Mouse (Mus musculus): ENCODE measurements at regions not wholly inside any gene's neighbourhood (a gene's known extent, or its start where the extent isn't known, plus 50 kb on each side); places are given as distances from the start of the nearest gene placed in this dataset.

DNA sequence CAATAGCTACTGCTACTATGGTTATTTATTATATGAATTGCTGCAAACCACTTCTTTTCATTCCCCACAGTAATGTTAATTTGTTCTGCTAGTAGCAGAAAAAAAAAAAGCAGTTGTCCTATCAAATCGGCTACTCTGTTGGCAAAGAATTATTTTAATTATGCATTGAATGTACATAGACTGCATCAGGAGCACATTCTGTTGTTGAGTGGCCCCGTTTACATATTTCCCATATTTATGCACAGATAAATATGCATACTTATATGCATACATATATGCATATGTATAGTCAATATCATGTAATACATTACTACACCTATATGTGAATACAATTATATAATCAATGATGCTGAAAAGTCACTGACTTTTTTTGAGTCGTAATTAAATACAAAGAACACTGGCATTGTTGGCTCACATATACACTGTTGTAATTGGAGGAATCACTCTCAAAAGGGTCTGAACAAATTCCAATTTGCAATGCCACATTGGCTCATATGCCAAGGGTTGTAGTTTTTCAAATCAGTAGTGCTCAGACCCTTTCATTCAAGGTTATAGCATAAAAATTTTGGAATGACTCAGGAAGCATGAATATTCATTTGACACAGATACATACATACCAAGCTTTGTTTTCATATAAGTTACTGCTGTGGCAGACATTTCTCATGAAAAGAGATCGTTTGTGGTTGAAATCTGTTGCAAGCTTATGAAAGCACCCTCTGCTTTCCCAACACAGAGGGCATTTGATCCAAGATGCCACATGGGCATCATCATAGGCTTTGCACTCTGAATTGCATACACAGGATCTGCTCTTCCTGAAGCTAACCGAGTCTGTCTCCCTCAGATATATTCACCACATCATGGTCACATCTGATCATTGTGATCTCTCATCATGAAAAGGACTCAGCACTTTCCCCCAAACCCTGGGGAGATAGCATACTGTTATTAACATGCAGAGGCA is 1030.6 kb upstream of the Map3k7 start:
- Histone ChIP-seq H3K9me3 (ENCODE audit: control insufficient read depth, low read length) (no peaks in the 10 kb centered on the region), H3K27ac (ENCODE audit: low read depth, low read length) (no peak overlapping the region), H3K9ac (ENCODE audit: low read depth, low read length) (no peak overlapping the region), H3K4me2 (ENCODE audit: low read length) (no peak overlapping the region), H3K4me1 (ENCODE audit: control insufficient read depth, insufficient read depth, low read depth, low read length) (no peaks in the 10 kb centered on the region; the same call in 1 of the 2 replicates), H3K27me3 (replicated peaks; ENCODE audit: control insufficient read depth, insufficient read depth, low read length) (no peaks in the 10 kb centered on the region), H3K36me3 (ENCODE audit: control insufficient read depth, insufficient read depth, low read length) (no peaks in the 10 kb centered on the region), H3K4me3 (ENCODE audit: low read length) (no peak overlapping the region)
- ATAC-seq: no peak
- 65% methylated on average over 5 of the region's 5 CpGs for WGBS

DNA sequence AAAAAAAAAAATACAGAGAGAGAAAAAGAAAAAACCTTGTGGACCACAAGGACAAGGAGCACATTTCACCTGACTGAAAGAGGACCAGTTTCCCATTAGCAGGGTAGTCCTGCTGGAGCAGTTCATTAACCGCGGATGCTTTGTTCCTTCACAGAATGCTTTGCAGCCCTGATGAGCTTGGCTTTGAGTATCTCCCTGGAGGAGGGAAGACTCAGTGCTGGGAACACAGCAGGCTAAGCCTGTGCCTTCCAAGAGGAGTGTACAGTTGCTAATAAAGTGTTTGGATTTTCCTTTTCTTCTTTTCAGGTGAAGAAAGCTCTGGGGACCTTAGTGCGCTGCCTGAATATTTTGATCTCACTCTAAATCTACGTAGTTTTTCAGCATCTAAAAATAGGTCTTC is 980.3 kb upstream of the Map3k7 start:
- H3K27me3 ChIP-seq (replicated peaks; ENCODE audit: control insufficient read depth, insufficient read depth, low read length): no peaks in the 10 kb centered on the region
- no peak overlapping the region for H3K27ac ChIP-seq (ENCODE audit: low read depth, low read length)
- no peaks in the 10 kb centered on the region for H3K9me3 ChIP-seq (ENCODE audit: control insufficient read depth, low read length)
- no peak overlapping the region for H3K4me3 ChIP-seq (ENCODE audit: low read length)
- ATAC-seq: no peak
- H3K4me1 ChIP-seq (ENCODE audit: control insufficient read depth, insufficient read depth, low read depth, low read length): no peaks in the 10 kb centered on the region
- H3K9ac ChIP-seq (ENCODE audit: low read depth, low read length): no peak overlapping the region
- 42% methylated on average over 4 of the region's 4 CpGs for WGBS
- no peak overlapping the region for H3K4me2 ChIP-seq (ENCODE audit: low read length)
- H3K36me3 ChIP-seq (ENCODE audit: control insufficient read depth, insufficient read depth, low read length): no peaks in the 10 kb centered on the region

DNA sequence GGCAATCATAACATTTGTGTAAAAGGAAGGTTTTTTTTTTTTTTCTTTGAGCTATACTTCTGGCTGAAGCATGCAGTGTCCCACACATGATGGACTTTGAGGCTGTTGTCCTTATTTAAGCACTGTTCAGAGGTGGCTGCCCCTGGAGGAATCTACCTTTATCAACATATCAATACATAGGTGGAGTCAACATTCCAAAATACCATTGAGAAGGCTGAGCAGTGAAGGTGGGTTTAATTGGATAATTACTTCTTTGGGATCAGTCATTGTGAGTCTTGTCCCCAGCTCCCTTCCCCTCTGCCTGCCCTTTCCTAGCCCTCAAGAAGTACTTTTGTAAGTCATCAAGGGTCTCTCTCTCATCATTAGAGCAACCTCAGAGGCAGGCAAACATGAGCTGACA is 951.9 kb upstream of the Map3k7 start:
- ATAC-seq: no peak
- no peak overlapping the region for H3K4me3 ChIP-seq (ENCODE audit: low read length)
- no peak overlapping the region for H3K9ac ChIP-seq (ENCODE audit: low read depth, low read length)
- no peaks in the 10 kb centered on the region for H3K4me1 ChIP-seq (ENCODE audit: control insufficient read depth, insufficient read depth, low read depth, low read length)
- H3K36me3 ChIP-seq (ENCODE audit: control insufficient read depth, insufficient read depth, low read length): no peaks in the 10 kb centered on the region
- H3K27ac ChIP-seq (ENCODE audit: low read depth, low read length): no peak overlapping the region
- H3K4me2 ChIP-seq (ENCODE audit: low read length): no peak overlapping the region
- no peaks in the 10 kb centered on the region for H3K9me3 ChIP-seq (ENCODE audit: control insufficient read depth, low read length)
- H3K27me3 ChIP-seq (replicated peaks; ENCODE audit: control insufficient read depth, insufficient read depth, low read length): no peaks in the 10 kb centered on the region

DNA sequence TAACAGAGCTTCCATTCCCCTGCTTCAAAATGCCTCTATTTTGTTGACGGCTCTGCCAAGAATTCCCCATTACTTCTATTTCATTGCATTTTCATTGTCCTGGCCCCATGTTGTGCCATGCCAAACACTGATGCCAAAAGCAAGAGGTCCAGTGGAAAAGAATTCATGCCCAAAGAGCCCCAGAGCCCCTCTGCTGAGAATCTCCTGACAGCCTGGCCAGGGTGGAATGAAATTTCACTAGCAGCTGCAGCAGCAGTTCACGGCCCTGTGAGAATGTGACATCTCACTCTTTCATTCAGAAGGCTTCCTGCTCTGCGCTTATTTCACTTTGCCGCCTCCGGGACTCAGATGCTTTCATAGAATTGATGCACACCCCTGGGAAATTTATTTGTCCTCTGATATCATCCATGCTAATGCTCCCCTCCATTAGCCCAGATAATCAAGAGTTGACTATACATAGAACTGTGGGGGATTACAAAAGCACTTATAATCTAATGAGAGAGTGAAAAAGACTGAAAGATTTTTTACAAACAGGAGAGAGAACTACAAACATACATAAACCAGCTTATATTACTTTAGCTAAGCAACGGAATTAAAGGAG is 911.7 kb upstream of the Map3k7 start:
- Histone ChIP-seq H3K36me3 (ENCODE audit: control insufficient read depth, insufficient read depth, low read length) (no peaks in the 10 kb centered on the region), H3K9me3 (ENCODE audit: control insufficient read depth, low read length) (no peaks in the 10 kb centered on the region), H3K4me3 (ENCODE audit: low read length) (no peak overlapping the region), H3K27me3 (replicated peaks; ENCODE audit: control insufficient read depth, insufficient read depth, low read length) (no peaks in the 10 kb centered on the region), H3K4me1 (ENCODE audit: control insufficient read depth, insufficient read depth, low read depth, low read length) (peaks cover 8% of the 10 kb centered on the region), H3K27ac (ENCODE audit: low read depth, low read length) (0 out of 2 replicates have a peak overlapping the region, but pooled peaks have one; percentile 57), H3K4me2 (ENCODE audit: low read length) (no peak overlapping the region), H3K9ac (ENCODE audit: low read depth, low read length) (no peak overlapping the region)
- 22% methylated on average over 6 of the region's 6 CpGs for WGBS
- ATAC-seq: peak; percentile 89

DNA sequence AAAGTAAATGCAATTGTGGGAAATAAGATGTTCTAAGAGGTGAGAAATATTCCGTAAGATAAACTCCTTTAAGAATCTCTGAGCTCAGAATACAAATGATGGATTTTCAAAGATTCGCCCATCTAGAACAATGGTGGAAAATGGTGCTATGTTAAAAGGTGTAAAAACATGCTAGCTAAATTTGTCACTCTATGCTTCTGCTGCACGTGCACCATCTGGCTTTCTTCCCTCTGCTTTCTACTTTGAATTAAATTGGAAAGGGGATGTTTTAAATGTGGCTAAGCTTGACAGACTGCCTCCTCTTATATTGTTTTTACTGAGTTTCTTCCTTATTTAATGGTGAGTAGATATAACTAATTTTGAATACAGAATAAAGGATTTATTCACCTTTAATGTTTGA is 887.7 kb upstream of the Map3k7 start:
- H3K27ac ChIP-seq (ENCODE audit: low read depth, low read length): no peak overlapping the region
- H3K9ac ChIP-seq (ENCODE audit: low read depth, low read length): no peak overlapping the region
- WGBS: 83% methylated on average over 3 of the region's 3 CpGs
- H3K27me3 ChIP-seq (replicated peaks; ENCODE audit: control insufficient read depth, insufficient read depth, low read length): no peaks in the 10 kb centered on the region
- H3K9me3 ChIP-seq (ENCODE audit: control insufficient read depth, low read length): no peaks in the 10 kb centered on the region
- H3K4me1 ChIP-seq (ENCODE audit: control insufficient read depth, insufficient read depth, low read depth, low read length): no peaks in the 10 kb centered on the region
- H3K36me3 ChIP-seq (ENCODE audit: control insufficient read depth, insufficient read depth, low read length): no peaks in the 10 kb centered on the region
- H3K4me3 ChIP-seq (ENCODE audit: low read length): no peak overlapping the region
- no peak for ATAC-seq
- H3K4me2 ChIP-seq (ENCODE audit: low read length): no peak overlapping the region

DNA sequence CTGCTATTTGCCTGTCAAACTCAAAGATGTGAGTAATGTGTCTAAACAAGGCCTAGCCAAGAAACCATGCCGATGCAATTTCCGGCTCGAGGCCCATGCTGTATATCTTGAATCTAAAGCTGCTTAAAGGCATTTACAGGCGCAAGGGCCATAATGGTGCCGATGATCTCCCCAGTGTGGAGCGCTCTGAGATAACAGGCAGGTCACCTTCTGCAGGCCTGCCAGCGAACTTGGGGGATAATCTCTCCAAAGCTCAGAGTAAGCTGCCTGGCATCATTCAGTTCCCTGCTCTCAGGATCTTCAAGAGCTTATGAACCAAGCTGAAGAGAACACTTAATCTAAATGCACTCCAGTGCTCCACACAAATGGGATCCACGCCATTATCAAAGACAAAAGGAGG is 842.3 kb upstream of the Map3k7 start:
- Histone ChIP-seq H3K9me3 (ENCODE audit: control insufficient read depth, low read length) (no peaks in the 10 kb centered on the region), H3K4me2 (ENCODE audit: low read length) (no peak overlapping the region), H3K27me3 (replicated peaks; ENCODE audit: control insufficient read depth, insufficient read depth, low read length) (no peaks in the 10 kb centered on the region), H3K9ac (ENCODE audit: low read depth, low read length) (no peak overlapping the region), H3K27ac (ENCODE audit: low read depth, low read length) (no peak overlapping the region), H3K4me1 (ENCODE audit: control insufficient read depth, insufficient read depth, low read depth, low read length) (no peaks in the 10 kb centered on the region), H3K36me3 (ENCODE audit: control insufficient read depth, insufficient read depth, low read length) (no peaks in the 10 kb centered on the region), H3K4me3 (ENCODE audit: low read length) (no peak overlapping the region)
- ATAC-seq: no peak; the same call in 1 of the 2 replicates
- 74% methylated on average over 8 of the region's 8 CpGs for WGBS

DNA sequence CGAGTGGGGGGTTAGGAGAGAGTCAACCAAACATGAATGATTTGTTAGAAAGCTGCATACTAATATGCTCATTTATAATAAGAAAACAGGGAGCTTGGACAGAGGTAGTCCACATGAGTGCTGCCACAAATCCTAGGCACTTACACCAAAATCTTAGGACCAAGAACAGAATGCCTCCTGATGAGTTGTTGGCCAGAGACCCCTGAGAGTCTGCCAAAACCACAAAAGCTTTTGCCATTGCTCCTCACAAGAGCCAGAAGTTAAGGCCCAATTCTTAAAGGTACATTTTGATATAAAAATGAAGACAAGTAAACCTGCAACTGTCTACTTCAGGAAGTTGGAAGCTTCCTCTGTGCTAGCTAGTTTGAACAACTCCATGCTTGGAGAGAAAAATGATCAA is 820.7 kb upstream of the Map3k7 start:
- Histone ChIP-seq H3K27me3 (replicated peaks; ENCODE audit: control insufficient read depth, insufficient read depth, low read length) (no peaks in the 10 kb centered on the region), H3K4me3 (ENCODE audit: low read length) (no peak overlapping the region), H3K9ac (ENCODE audit: low read depth, low read length) (no peak overlapping the region), H3K36me3 (ENCODE audit: control insufficient read depth, insufficient read depth, low read length) (no peaks in the 10 kb centered on the region), H3K9me3 (ENCODE audit: control insufficient read depth, low read length) (no peaks in the 10 kb centered on the region), H3K27ac (ENCODE audit: low read depth, low read length) (no peak overlapping the region), H3K4me1 (ENCODE audit: control insufficient read depth, insufficient read depth, low read depth, low read length) (no peaks in the 10 kb centered on the region), H3K4me2 (ENCODE audit: low read length) (no peak overlapping the region)
- WGBS: 68% methylated on average over 1 of the region's 1 CpGs
- no peak for ATAC-seq

DNA sequence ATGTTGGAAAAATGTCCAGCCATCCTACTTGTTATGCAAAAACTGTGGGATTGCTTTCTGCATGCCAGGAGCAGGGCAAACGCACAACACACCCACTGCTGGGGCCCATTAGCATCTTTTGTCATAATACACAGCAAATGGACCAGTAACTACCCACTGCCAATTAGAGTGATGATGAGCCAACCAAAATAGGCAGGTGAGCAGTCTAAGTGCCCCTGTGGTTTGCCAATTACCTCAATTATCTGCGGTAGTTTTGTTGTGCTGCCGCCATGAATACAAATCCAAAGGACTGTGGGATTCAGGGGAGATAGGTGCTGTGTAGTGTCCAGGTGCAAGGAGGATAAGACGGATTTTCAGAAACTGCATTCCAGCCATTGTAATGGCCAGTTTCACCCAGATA is 796.5 kb upstream of the Map3k7 start:
- 49% methylated on average over 4 of the region's 4 CpGs for WGBS
- H3K9me3 ChIP-seq (ENCODE audit: control insufficient read depth, low read length): no peaks in the 10 kb centered on the region

DNA sequence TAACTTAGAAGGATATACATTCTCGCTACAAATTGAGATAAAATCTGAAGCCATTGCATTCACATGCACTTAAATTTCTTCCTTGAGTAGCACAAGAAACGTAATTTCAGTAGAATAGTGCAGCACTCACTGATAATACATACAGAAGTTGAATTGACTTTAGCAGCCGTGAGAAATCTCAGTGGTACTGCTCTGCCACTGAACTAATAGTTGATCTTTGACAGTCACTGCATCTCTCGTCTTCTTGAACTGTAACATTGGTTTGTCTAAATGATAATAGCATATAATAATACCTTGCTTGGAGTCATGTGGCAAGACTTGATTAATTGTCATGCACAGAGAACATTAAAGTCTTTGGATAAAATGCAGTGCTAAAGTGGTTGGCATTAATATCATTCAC is 795.5 kb upstream of the Map3k7 start:
- no peaks in the 10 kb centered on the region for H3K27me3 ChIP-seq (replicated peaks; ENCODE audit: control insufficient read depth, insufficient read depth, low read length)
- H3K9me3 ChIP-seq (ENCODE audit: control insufficient read depth, low read length): no peaks in the 10 kb centered on the region
- H3K36me3 ChIP-seq (ENCODE audit: control insufficient read depth, insufficient read depth, low read length): no peaks in the 10 kb centered on the region
- H3K4me3 ChIP-seq (ENCODE audit: low read length): no peak overlapping the region
- H3K9ac ChIP-seq (ENCODE audit: low read depth, low read length): no peak overlapping the region
- no peak for ATAC-seq
- WGBS: 77% methylated on average over 4 of the region's 4 CpGs
- no peak overlapping the region for H3K27ac ChIP-seq (ENCODE audit: low read depth, low read length)
- no peaks in the 10 kb centered on the region for H3K4me1 ChIP-seq (ENCODE audit: control insufficient read depth, insufficient read depth, low read depth, low read length)
- no peak overlapping the region for H3K4me2 ChIP-seq (ENCODE audit: low read length)

More for the DNA sequence above, 796.5 kb upstream of the Map3k7 start:
- Histone ChIP-seq H3K9ac (ENCODE audit: low read depth, low read length) (no peak overlapping the region), H3K4me3 (ENCODE audit: low read length) (no peak overlapping the region), H3K36me3 (ENCODE audit: control insufficient read depth, insufficient read depth, low read length) (no peaks in the 10 kb centered on the region), H3K4me1 (ENCODE audit: control insufficient read depth, insufficient read depth, low read depth, low read length) (no peaks in the 10 kb centered on the region), H3K4me2 (ENCODE audit: low read length) (no peak overlapping the region), H3K27ac (ENCODE audit: low read depth, low read length) (no peak overlapping the region), H3K27me3 (replicated peaks; ENCODE audit: control insufficient read depth, insufficient read depth, low read length) (no peaks in the 10 kb centered on the region)
- ATAC-seq: peak; percentile 52; the same call in 1 of the 2 replicates
